Mouse (Mus musculus) adipocyte (in vitro differentiated cells): ENCODE data around the gene Klhl34.

ENCODE experiments used
- DNase-seq: peaks from one replicate; pipeline ENCODE4 v3.0.0-alpha.2; 2016; ENCODE audit warnings: low spot score

Klhl34 gene

GRCm38 (mm10) chrX:157818207-157818920 lies at the start of gene Klhl34:
Klhl34 (plus strand) TSS chrX:157818435.
- DNase-seq, result no peak

- no peak for DNase-seq
Measured at GRCm38 (mm10) chrX:157801669-157802068, 16.6 kb upstream of the Klhl34 start.

DNA sequence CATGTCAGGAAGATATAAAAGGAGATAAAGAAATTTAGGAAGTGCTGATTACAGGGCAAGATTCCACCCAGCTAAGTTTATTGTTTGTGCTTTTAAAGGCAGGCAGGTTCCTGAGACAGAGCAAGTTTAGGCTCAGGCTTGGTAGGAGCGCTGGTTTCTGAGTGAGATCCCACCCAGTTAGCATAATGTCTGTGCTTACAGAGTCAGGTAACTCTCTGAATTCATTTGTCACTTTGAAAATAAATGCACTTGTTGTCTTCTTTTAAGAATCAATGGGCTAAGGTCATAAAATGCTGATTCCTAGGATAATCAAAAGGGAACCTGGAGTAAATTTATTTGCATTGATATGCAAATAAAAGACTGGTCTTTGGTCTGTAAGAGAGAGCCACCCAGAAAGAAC lies 8.5 kb upstream of the Klhl34 start:
- no peak for DNase-seq

DNA sequence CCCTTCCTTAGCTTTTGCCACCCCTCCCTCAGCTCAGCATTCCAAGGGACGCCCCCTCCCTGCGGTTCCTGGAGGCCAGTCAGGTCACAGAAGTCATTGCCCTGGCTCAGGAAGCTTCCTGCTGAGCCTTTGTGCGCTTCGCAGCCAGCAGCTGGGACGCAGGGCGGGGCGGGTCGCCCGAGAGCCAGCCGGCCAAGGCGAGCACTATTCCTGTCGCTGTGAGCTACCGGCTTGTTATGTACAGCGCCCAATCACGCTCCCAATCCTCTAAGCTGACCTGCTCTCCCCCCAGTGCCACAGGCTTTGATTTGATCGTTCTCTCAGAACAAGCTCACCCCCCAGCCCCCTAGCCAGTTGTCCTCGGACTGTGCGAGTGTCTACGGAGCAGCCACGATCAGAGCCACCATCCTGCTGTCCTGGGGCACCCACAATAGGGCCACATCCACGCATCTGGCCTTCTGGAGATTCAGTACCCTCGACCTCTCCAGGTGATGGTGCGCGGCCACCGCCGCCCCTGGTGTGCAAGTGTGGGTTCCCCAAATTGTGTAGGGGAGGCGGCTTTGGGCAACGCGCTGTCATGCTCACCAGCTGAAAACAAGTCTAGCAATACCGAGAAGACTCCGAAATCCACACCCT lies 546 bp upstream of the Klhl34 start:
- DNase-seq, result no peak

- no peak for DNase-seq
Measured at GRCm38 (mm10) chrX:157818921-157819260, 656 bp downstream of the Klhl34 start.

DNA sequence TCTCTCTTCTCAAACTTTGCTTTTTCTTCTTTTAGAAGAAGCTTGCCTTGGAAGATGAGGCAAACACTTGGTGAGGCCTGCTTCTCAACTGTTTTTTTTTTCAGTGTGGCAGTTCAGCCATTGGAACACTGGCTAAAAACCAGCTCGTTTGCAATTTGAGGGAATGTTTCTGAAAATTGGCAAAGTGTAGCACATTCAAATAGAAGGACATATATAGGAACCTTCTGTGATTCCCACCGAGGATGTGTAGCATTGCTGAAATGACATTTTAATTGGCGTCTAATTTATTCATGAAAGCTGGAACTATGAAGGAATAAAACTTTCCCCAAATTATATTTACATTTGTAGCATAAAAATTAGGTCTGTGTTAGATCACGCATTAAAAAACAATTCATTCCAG lies 11.7 kb downstream of the Klhl34 start:
- DNase-seq, result no peak
